7 mouse cellular contexts compared by ENCODE assay signal in genomic region chr14:108910449-108911137, GRCm38 (mm10). TPM values are rescaled to one million over a fixed set of nuclear protein-coding genes. Genes with fewer than 3 reads are reported as not detected.
DNase-seq lines count a peak whose midpoint lies in the region; ATAC-seq and TF ChIP-seq lines count a peak whose summit lies in the region.

No protein-coding gene starts in this region.

- 0 out of 2 replicates have a peak, but pooled peaks cover 14% of the 10 kb centered on the region for H3K27me3 ChIP-seq in lung, postnatal 0 days (replicated peaks; ENCODE audit: insufficient read depth, low read length)
- peaks cover 36% of the 10 kb centered on the region for H3K27me3 ChIP-seq in embryonic facial prominence, embryonic 12.5 days

- H3K4me1 ChIP-seq in lung, postnatal 0 days (ENCODE audit: insufficient read depth, low read depth, low read length), result peaks cover 6% of the 10 kb centered on the region; the same call in 1 of the 2 replicates
- H3K4me1 ChIP-seq in embryonic facial prominence, embryonic 12.5 days, result peaks cover 32% of the 10 kb centered on the region

- H3K36me3 ChIP-seq in lung, postnatal 0 days (ENCODE audit: insufficient read depth, low read length), result no peaks in the 10 kb centered on the region
- H3K36me3 ChIP-seq in embryonic facial prominence, embryonic 12.5 days, result no peaks in the 10 kb centered on the region

- TF ChIP-seq EP300 in lung, postnatal 0 days (IDR thresholded peaks at IDR 0.05), result no peak

- WGBS in lung, postnatal 0 days, result 4% methylated on average over 19 of the region's 19 CpGs
- 2% methylated on average over 19 of the region's 19 CpGs for WGBS in embryonic facial prominence, embryonic 12.5 days

- no peak for DNase-seq in lung, postnatal 0 days (ENCODE audit: low spot score)
- no peak for DNase-seq in lung, postnatal 10 days
- peak; percentile 45 for DNase-seq in kidney, adult 11 months
- DNase-seq in mesoderm, embryonic 11.5 days (ENCODE audit: low read depth, low spot score), result peak; percentile 30
- no peak for DNase-seq in thymus, postnatal 14 days

- H3K9me3 ChIP-seq in lung, postnatal 0 days (ENCODE audit: low read length), result no peaks in the 10 kb centered on the region
- no peaks in the 10 kb centered on the region for H3K9me3 ChIP-seq in embryonic facial prominence, embryonic 12.5 days

- H3K9ac ChIP-seq in lung, postnatal 0 days (replicated peaks; ENCODE audit: low read depth), result no peak overlapping the region
- peak overlapping the region; percentile 10; the same call in 1 of the 2 replicates for H3K9ac ChIP-seq in embryonic facial prominence, embryonic 12.5 days

- peak overlapping the region; percentile 48 for H3K4me2 ChIP-seq in lung, postnatal 0 days (replicated peaks; ENCODE audit: low read depth, low read length)
- peak overlapping the region; percentile 69 for H3K4me2 ChIP-seq in embryonic facial prominence, embryonic 12.5 days (replicated peaks)

- peak overlapping the region; percentile 31 for H3K4me3 ChIP-seq in lung, postnatal 0 days (ENCODE audit: low read depth, low read length)
- H3K4me3 ChIP-seq in embryonic facial prominence, embryonic 12.5 days, result peak overlapping the region; percentile 46

- TF ChIP-seq CTCF in lung, postnatal 0 days (IDR thresholded peaks at IDR 0.05), result no peak

- no peak overlapping the region for H3K27ac ChIP-seq in lung, postnatal 0 days (ENCODE audit: low read length)
- no peak overlapping the region for H3K27ac ChIP-seq in embryonic facial prominence, embryonic 12.5 days

- ATAC-seq in lung, postnatal 0 days, result no peak
- ATAC-seq in embryonic facial prominence, embryonic 12.5 days (ENCODE audit: insufficient number of reproducible peaks, insufficient read depth, low FRiP score, low TSS enrichment), result no peak
- no peak for ATAC-seq in megakaryocyte progenitor cell, adult 5-6 weeks (replicated peaks; ENCODE audit: poor library complexity)

RNA-seq across cellular contexts. Expression of gene Slitrk1, which starts 3.4 kb away (rescaled TPM):
- 0.04 TPM in 1 of 2 replicates, not detected in the other for polyA plus RNA-seq in lung, postnatal 0 days (2015; fragmentation: Nextera tagmentation; extraction: Ambion mirVana)
- polyA plus RNA-seq in embryonic facial prominence, embryonic 12.5 days (2016; fragmentation: Nextera tagmentation; extraction: Ambion mirVana), result 3.4 TPM in 2 replicates
- not detected in 2 replicates for total RNA-seq in megakaryocyte progenitor cell, adult 5-6 weeks (2015)
- total RNA-seq in megakaryocyte progenitor cell, adult 5-6 weeks (2017), result not detected in 2 replicates

Comparison
In these comparisons a context has a peak if more than half of its experiments do, and no peak if none do; other contexts are left out.
1. DNase-seq: peak in kidney, adult 11 months (single experiment) and mesoderm, embryonic 11.5 days (single experiment); none in lung, postnatal 0 days (single experiment), lung, postnatal 10 days (single experiment) and thymus, postnatal 14 days (single experiment).